Mouse (Mus musculus) forebrain, embryonic 10.5 days (tissue): ENCODE measurements around the gene Ube2r2. TPM values are rescaled to one million over a fixed set of nuclear protein-coding genes. Genes with fewer than 3 reads are reported as not detected.

Source experiments
- DNase-seq: peaks from one replicate; pipeline ENCODE4 v3.0.0-alpha.2; 2017; ENCODE audit warnings: low spot score; ENCODE audit errors: extremely low spot score
- H3K27ac ChIP-seq: fragments of 300-500 bp; sonication (generic); 2 replicates; pipeline ENCODE4 v1.5.1; 2016; ENCODE audit warnings: mild to moderate bottlenecking
- H3K27me3 ChIP-seq: fragments of 300-500 bp; sonication (generic); 2 replicates; pipeline ENCODE4 v1.6.1; 2016; ENCODE audit warnings: mild to moderate bottlenecking; ENCODE audit not compliant: poor library complexity, severe bottlenecking
- H3K36me3 ChIP-seq: fragments of 300-500 bp; sonication (generic); replicated peaks from 2 replicates; pipeline ENCODE4 v1.6.1; 2016; ENCODE audit warnings: mild to moderate bottlenecking, moderate library complexity
- H3K4me1 ChIP-seq: fragments of 300-500 bp; sonication (generic); 2 replicates; pipeline ENCODE4 v1.6.1; 2016
- H3K4me3 ChIP-seq: fragments of 300-500 bp; sonication (generic); 2 replicates; pipeline ENCODE4 v1.5.1; 2016; ENCODE audit warnings: mild to moderate bottlenecking, moderate library complexity
- H3K9me3 ChIP-seq: fragments of 300-500 bp; sonication (generic); 2 replicates; pipeline ENCODE4 v1.6.1; 2016; ENCODE audit warnings: mild to moderate bottlenecking, moderate library complexity
- WGBS: fragments of 180-500 bp; shearing (Covaris S2); methylation state at CpG from one replicate; pipeline ENCODE4 v1.1.7; 2016; 5-methylcytosine and 5-hydroxymethylcytosine counted together
- polyA plus RNA-seq: library from polyadenylated mRNA; unstranded; fragments of >200 nt; fragmentation: Nextera tagmentation; extraction: Ambion mirVana; gene quantifications from 2 replicates; pipeline ENCODE4 v1.2.1, GENCODE M21; 2016

Gene Ube2r2
- polyA plus RNA-seq, 1 experiment from 2014 or later, result 74.6 TPM

- no peaks in the 10 kb centered on the region for H3K27me3 ChIP-seq
- no peaks in the 10 kb centered on the region for H3K9me3 ChIP-seq
- H3K4me3 ChIP-seq, result no peak overlapping the region
- H3K27ac ChIP-seq, result no peak overlapping the region
- DNase-seq, result no peak
- WGBS, result 87% methylated on average over 3 of the region's 3 CpGs
- H3K36me3 ChIP-seq, result no peaks in the 10 kb centered on the region
- H3K4me1 ChIP-seq, result peaks cover 6% of the 10 kb centered on the region
Measured at GRCm38 (mm10) chr4:41129836-41130235, 5.7 kb upstream of the Ube2r2 start.

GRCm38 (mm10) chr4:41132471-41132870, 3.1 kb upstream of the Ube2r2 start:
- H3K4me3 ChIP-seq, result no peak overlapping the region
- H3K27ac ChIP-seq, result no peak overlapping the region
- peaks cover 15% of the 10 kb centered on the region for H3K4me1 ChIP-seq
- no peaks in the 10 kb centered on the region for H3K36me3 ChIP-seq
- H3K27me3 ChIP-seq, result no peaks in the 10 kb centered on the region
- DNase-seq, result no peak
- H3K9me3 ChIP-seq, result no peaks in the 10 kb centered on the region
- WGBS, result 86% methylated on average over 6 of the region's 6 CpGs

- Histone ChIP-seq H3K36me3 (peaks cover 9% of the 10 kb centered on the region), H3K9me3 (peaks cover 3% of the 10 kb centered on the region; the same call in 1 of the 2 replicates), H3K27ac (peak overlapping the region; percentile 100; the same call in 1 of the 2 replicates), H3K4me1 (peaks cover 22% of the 10 kb centered on the region), H3K4me3 (no peak overlapping the region), H3K27me3 (no peaks in the 10 kb centered on the region)
- DNase-seq, result no peak
- WGBS, result 83% methylated on average over 6 of the region's 6 CpGs
Measured at GRCm38 (mm10) chr4:41133529-41134291, 1.8 kb upstream of the Ube2r2 start.

- Histone ChIP-seq H3K4me3 (peak overlapping the region; percentile 93), H3K36me3 (peaks cover 22% of the 10 kb centered on the region), H3K4me1 (peaks cover 22% of the 10 kb centered on the region), H3K27ac (peak overlapping the region; percentile 100), H3K27me3 (no peaks in the 10 kb centered on the region), H3K9me3 (peaks cover 8% of the 10 kb centered on the region; the same call in 1 of the 2 replicates)
- peak; percentile 85 for DNase-seq
- 2% methylated on average over 34 of the region's 70 CpGs for WGBS
Measured at GRCm38 (mm10) chr4:41134935-41135710, 420 bp upstream of the Ube2r2 start.

GRCm38 (mm10) chr4:41136454-41136805, 887 bp downstream of the Ube2r2 start:
- peak overlapping the region; percentile 93 for H3K4me3 ChIP-seq
- H3K27ac ChIP-seq, result peak overlapping the region; percentile 100
- no peak for DNase-seq
- H3K27me3 ChIP-seq, result no peaks in the 10 kb centered on the region
- H3K36me3 ChIP-seq, result peaks cover 35% of the 10 kb centered on the region
- peaks cover 8% of the 10 kb centered on the region; the same call in 1 of the 2 replicates for H3K9me3 ChIP-seq
- H3K4me1 ChIP-seq, result peaks cover 22% of the 10 kb centered on the region
- WGBS, result 2% methylated on average over 4 of the region's 4 CpGs

GRCm38 (mm10) chr4:41136811-41137210, 1.3 kb downstream of the Ube2r2 start:
- Histone ChIP-seq H3K9me3 (peaks cover 8% of the 10 kb centered on the region; the same call in 1 of the 2 replicates), H3K4me1 (peaks cover 22% of the 10 kb centered on the region), H3K36me3 (peaks cover 39% of the 10 kb centered on the region), H3K27ac (peak overlapping the region; percentile 100), H3K27me3 (no peaks in the 10 kb centered on the region), H3K4me3 (peak overlapping the region; percentile 93)
- DNase-seq, result no peak
- WGBS, result under 1% methylated on average over 8 of the region's 8 CpGs

- Histone ChIP-seq H3K9me3 (peaks cover 8% of the 10 kb centered on the region; the same call in 1 of the 2 replicates), H3K4me1 (peaks cover 13% of the 10 kb centered on the region), H3K36me3 (peaks cover 69% of the 10 kb centered on the region), H3K27ac (no peak overlapping the region), H3K27me3 (no peaks in the 10 kb centered on the region), H3K4me3 (no peak overlapping the region)
- no peak for DNase-seq
- WGBS, result 95% methylated on average over 6 of the region's 6 CpGs
Measured at GRCm38 (mm10) chr4:41140174-41140875, 4.8 kb downstream of the Ube2r2 start.

- H3K27ac ChIP-seq, result no peak overlapping the region
- no peak overlapping the region for H3K4me3 ChIP-seq
- 95% methylated on average over 2 of the region's 2 CpGs for whole genome bisulfite sequencing
- peaks cover 6% of the 10 kb centered on the region for H3K4me1 ChIP-seq
- H3K36me3 ChIP-seq, result peaks cover 82% of the 10 kb centered on the region
- H3K9me3 ChIP-seq, result peaks cover 8% of the 10 kb centered on the region; the same call in 1 of the 2 replicates
- H3K27me3 ChIP-seq, result no peaks in the 10 kb centered on the region
- DNase-seq, result no peak
Measured at GRCm38 (mm10) chr4:41142601-41143000, 7.1 kb downstream of the Ube2r2 start.

GRCm38 (mm10) chr4:41149891-41150290, 14.3 kb downstream of the Ube2r2 start:
- no peak overlapping the region for H3K27ac ChIP-seq
- no peak overlapping the region for H3K4me3 ChIP-seq
- peaks cover 51% of the 10 kb centered on the region for H3K36me3 ChIP-seq
- DNase-seq, result no peak
- H3K27me3 ChIP-seq, result no peaks in the 10 kb centered on the region
- H3K4me1 ChIP-seq, result no peaks in the 10 kb centered on the region
- 83% methylated on average over 3 of the region's 3 CpGs for WGBS
- H3K9me3 ChIP-seq, result no peaks in the 10 kb centered on the region

GRCm38 (mm10) chr4:41151186-41151585, 15.6 kb downstream of the Ube2r2 start:
- 93% methylated on average over 7 of the region's 7 CpGs for WGBS
- peaks cover 40% of the 10 kb centered on the region for H3K36me3 ChIP-seq
- no peak for DNase-seq
- H3K27ac ChIP-seq, result no peak overlapping the region
- H3K4me1 ChIP-seq, result no peaks in the 10 kb centered on the region
- no peaks in the 10 kb centered on the region for H3K27me3 ChIP-seq
- no peak overlapping the region for H3K4me3 ChIP-seq
- H3K9me3 ChIP-seq, result no peaks in the 10 kb centered on the region

GRCm38 (mm10) chr4:41153146-41153545, 17.6 kb downstream of the Ube2r2 start:
- Histone ChIP-seq H3K27ac (no peak overlapping the region), H3K36me3 (peaks cover 33% of the 10 kb centered on the region), H3K9me3 (no peaks in the 10 kb centered on the region), H3K4me1 (no peaks in the 10 kb centered on the region), H3K27me3 (no peaks in the 10 kb centered on the region), H3K4me3 (no peak overlapping the region)
- WGBS, result 94% methylated on average over 3 of the region's 3 CpGs
- DNase-seq, result no peak

GRCm38 (mm10) chr4:41156961-41157360, 21.4 kb downstream of the Ube2r2 start:
- H3K27me3 ChIP-seq, result no peaks in the 10 kb centered on the region
- H3K36me3 ChIP-seq, result peaks cover 7% of the 10 kb centered on the region; the same call in 1 of the 2 replicates
- WGBS, result 90% methylated on average over 9 of the region's 9 CpGs
- no peaks in the 10 kb centered on the region for H3K4me1 ChIP-seq
- no peaks in the 10 kb centered on the region for H3K9me3 ChIP-seq
- no peak for DNase-seq
- H3K27ac ChIP-seq, result no peak overlapping the region
- H3K4me3 ChIP-seq, result no peak overlapping the region
